Mouse (Mus musculus) embryo, embryonic 10.5 days (tissue): ENCODE results near the gene Ddb2.
A peak's percentile ranks its signal among the peaks of the same experiment; 100 is the strongest.

Source experiments
- DNase-seq: peaks from one replicate; pipeline ENCODE4 v3.0.0-alpha.2; 2015; ENCODE audit warnings: low spot score

Gene Ddb2

GRCm38 (mm10) chr2:91236601-91237510 lies at the start of gene Ddb2:
TSS of gene Ddb2 (minus strand) at chr2:91236982.
- DNase-seq: peak; percentile 97

GRCm38 (mm10) chr2:91285885-91286505 lies 49.2 kb upstream of the Ddb2 start:
- peak; percentile 89 for DNase-seq

DNA sequence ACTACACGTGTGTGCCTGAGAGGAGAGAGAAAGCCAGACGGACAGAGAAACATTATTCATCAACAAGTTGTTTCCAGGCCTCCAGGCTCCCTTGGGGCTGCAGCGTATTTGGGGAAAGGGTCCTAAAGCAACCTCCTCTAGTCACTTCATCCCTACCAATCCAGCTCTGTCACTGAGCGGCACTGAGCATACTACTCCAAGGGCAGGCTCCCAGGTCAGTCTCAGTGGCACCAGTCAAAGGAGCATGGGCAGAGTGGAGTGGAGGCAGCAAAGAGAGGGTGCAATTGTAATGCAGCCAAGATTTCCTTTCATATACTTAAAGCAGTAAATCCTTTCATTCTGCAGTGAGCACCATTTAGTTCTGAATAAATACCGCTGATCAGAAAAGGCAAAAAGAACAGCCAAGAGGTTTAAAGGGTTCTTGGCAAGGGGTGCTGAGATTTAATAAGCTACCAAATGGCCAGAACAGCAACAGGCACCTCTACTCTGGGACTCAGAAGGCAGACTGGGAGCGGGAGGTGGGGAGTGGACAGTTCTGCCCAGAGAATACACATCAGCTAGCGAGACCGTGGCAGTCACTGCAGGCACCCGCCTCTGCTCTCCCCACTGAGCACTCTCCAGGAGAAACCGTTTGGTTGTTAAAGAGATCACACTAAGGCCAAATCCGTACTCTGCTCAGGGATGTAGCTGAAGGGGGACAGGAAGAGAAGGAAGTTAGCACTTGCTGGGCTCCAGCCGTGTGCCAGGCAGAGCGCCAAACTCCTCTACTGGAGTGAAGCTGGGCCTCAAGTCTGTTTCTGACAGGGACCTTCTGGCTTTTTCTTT lies 47.8 kb upstream of the Ddb2 start:
- no peak for DNase-seq

DNA sequence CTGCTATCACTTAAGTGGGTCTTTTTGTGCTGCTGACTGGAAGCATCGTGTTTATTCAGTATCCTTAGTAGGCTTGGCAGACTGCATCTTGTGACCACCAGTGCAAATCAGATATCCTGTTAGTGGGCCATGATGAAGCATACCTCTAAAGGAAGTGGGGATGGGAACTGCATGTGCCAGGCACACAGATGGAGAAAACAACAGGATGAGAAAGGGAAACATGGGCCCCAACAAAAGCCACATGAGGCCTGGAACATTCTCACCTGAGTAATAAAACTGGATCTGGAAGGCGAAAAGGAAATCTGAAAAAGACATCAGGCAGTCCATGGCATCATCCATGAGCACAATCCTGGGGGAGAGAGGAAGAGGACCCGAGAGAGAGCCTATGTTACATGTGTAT lies 47.2 kb upstream of the Ddb2 start:
- DNase-seq: no peak

DNA sequence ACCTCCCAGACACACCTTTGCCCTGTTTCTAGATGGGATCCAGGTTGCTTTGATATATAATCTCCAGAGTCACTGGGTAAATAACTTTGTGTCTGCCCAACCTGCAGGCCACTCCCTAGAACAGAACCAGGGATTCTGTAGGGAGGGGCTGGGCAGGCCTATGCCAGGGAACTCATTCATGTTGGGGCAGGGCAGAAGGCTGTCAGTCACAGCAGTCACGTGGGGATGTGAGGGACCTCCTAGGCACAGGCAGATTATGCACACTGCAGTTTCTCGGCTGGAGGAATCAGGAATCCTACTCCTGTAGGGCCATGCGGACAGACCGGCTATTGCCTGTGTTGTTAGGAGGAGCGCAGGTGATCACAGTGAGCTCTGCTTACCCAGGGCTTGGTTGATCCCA lies 44.6 kb upstream of the Ddb2 start:
- DNase-seq: no peak

- no peak for DNase-seq
Observed at GRCm38 (mm10) chr2:91279372-91279755, 42.6 kb upstream of the Ddb2 start.

DNA sequence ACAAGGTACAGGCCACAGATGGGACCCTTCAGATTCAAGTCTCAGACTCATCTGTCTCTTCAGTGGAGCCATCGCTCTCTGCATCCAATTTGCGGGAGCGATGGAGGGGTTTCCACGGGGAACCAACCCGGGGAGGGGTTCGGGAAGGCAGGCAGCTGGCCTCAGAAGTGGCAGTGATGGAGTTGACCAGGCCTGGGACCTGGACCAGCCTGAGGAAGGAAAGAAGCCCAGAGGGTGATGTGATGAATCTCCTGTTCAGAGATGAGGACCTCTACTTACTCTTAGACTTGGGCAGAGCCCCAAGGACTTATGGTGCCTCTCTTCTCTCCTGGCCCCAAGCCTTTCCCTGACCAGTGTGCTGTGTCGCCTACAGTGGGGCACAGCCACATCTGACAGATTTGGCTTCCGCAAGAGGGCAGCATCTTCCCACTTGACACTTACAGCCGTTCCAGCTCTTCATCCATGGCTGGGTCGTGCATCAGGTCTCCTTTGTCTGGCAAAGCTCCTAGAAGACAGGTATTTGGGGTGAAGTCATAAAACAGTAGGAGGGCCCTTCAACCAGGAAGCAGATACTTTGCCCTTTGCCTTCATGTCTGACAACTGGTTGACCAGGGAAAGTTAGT lies 42.1 kb upstream of the Ddb2 start:
- peak; percentile 84 for DNase-seq

DNA sequence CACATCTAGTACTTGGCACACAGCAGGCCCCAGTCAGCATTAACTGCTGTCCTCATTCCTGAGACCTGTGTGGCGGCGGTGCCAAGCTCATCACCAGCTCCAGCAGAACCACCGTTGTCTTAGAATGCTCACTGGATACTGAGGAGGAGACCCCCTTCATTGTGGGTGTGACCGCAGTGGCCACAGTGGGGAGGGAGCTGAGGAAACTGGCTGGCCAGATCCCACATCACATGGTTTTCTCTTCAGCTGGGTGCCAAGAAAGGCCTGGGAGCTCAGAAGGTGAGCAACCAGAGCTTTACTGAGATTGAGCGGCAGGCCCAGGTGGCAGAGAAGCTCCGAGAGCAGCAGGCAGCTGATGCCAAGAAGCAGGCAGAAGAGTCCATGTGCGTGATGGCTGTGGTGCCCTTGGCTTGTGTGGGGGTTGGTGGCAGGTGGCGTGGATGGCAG lies 32.9 kb upstream of the Ddb2 start:
- no peak for DNase-seq

DNA sequence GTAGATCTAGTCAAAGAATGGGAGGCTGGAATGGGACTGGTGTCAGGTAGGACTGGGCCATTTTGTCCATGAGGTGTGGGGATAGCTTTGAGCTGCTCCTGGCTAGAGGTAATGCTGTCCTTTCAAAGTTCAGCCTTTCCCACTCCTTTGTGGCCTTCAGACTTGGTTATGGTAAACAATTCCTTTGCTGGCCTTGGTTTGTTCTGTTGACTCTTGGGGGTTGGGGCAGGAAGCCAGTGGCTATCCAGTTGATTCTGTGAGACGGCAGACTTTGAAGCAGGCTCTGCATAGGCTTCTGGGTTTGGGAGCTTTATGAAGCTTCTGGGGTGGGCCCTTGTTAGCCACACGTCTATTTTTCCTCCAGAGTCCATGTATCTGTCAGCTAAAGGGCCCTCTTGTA lies 31.9 kb upstream of the Ddb2 start:
- DNase-seq: no peak

- DNase-seq: no peak
Observed at GRCm38 (mm10) chr2:91268042-91268441, 31.3 kb upstream of the Ddb2 start.

DNA sequence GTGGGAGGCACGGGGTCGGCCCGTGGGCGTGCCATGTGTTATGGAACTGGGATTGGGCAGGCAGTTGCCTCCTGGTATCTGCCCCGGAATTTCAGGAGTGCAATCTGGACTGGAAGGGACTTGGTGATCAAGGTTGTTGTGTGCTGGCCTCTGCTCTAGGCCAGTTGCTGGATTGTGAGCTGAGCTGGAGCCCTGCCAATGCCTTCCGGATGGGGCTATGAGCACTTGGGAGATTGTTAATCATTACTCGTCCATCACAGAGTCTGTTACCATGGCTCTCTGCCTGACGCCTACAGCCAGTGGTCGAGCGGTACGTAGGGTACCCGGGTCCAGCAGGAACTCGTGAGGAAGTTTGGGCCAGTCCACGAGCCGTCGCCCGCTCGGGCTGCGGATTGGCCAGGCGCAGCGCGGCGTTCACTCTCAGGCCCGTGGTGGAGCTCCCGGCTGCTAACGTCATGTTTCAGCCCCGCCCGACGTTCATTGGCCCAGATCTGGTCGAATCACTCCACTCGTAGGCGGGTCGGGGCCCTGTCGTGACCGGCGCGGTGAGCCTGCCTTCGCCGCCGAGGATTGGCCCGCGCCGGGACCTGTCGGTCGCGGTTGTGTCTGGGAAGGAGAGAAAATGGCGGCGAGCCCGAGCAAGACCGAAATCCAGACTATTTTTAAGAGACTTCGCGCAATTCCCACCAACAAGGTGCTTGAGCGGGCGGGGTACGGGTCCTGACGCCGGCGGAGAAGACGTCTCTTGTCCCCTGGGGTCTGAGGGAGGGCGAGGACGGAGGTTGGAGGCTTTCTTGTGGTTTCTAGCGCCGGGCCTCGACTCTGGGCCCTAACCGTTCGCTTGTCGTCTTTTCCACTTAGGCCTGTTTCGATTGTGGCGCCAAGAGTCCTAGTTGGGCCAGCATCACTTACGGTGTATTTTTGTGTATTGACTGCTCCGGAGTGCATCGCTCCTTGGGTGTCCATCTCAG lies 28.2 kb upstream of the Ddb2 start, which contains the start of gene Arfgap2:
Gene Arfgap2, plus strand, starts transcription at position 264 of the 971 bp plus-strand sequence.
- DNase-seq: peak; percentile 99

DNA sequence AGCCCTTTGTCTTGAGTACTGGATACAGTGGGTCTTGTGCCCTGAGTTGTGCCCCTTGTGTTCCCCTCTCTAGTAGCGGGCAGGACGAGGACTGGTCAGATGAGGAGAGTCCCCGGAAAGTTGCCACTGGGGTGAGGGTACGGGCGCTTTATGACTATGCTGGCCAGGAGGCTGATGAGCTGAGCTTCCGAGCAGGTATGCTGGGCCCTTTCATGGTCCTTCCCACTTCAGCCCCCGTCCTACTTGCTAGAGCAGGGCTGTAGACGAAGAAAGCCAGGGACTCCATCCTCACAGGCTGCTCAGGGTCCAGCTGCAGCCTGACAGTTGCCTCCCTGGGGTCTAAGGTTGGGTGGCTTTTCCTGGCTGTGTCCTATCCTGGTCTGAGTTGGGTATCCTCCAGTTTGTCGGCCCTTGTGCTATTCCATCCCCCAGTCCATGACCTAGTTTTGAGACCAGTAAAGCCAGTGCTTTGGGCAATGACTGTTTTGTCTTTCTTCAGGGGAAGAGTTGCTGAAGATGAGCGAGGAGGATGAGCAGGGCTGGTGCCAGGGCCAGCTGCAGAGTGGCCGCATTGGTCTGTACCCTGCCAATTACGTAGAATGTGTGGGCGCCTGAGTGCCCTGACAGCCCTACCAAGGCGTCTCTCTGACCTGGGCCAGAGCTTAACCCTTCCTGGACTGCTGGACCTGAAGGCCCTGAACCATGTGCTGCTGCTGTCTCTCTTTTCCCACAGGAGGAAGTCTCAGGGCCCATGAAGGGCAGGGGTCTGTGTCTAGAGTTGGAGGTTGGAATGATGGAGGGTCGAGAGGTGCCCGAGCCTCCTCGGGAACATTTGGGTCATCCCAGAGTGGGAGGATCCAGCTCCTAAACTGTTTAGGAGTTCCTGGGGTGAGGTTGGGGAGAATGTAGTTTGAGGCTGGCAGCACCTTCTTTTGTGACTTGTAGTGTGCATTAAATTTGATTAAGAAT lies 27.2 kb upstream of the Ddb2 start:
- no peak for DNase-seq

DNA sequence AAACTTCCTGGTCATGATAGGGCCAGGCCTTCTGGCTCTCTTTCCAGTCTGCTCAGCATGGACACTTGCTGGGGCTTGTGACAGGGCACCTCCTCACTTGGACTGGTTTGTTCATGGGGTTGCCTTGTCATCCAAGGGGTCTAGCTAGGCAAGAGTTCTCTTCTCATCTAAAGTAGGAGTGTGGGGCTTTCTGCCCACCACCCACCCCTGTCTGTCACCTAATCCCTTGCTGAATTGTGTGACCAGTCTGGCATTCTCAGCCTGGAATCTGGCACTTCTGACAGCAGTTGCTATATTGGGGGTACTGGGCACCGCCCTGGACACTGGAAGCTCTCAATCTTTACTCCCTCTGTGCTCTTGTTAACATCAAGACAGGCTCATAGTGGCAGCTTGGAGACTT lies 22.7 kb upstream of the Ddb2 start:
- DNase-seq: no peak

DNA sequence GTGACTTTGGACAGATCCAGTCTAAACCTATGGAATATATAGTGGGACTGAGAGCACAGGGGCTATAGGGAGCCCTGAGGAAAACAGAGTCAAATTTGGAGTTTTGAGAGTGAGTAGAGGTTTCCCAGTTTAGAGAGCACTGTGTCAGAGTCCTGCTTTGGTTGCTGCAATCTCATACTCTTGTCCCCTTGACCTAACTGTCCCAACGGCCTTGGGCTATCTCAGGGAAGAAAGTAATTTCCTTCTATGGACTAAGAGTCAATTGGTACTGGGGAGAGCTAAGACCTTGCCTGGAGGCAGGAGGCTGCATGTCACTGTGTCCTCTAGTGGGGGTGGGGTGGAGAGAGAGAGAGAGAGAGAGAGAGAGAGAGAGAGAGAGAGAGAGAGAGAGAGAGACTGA lies 22.0 kb upstream of the Ddb2 start:
- no peak for DNase-seq

- DNase-seq: no peak
Observed at GRCm38 (mm10) chr2:91258054-91258453, 21.3 kb upstream of the Ddb2 start.

DNA sequence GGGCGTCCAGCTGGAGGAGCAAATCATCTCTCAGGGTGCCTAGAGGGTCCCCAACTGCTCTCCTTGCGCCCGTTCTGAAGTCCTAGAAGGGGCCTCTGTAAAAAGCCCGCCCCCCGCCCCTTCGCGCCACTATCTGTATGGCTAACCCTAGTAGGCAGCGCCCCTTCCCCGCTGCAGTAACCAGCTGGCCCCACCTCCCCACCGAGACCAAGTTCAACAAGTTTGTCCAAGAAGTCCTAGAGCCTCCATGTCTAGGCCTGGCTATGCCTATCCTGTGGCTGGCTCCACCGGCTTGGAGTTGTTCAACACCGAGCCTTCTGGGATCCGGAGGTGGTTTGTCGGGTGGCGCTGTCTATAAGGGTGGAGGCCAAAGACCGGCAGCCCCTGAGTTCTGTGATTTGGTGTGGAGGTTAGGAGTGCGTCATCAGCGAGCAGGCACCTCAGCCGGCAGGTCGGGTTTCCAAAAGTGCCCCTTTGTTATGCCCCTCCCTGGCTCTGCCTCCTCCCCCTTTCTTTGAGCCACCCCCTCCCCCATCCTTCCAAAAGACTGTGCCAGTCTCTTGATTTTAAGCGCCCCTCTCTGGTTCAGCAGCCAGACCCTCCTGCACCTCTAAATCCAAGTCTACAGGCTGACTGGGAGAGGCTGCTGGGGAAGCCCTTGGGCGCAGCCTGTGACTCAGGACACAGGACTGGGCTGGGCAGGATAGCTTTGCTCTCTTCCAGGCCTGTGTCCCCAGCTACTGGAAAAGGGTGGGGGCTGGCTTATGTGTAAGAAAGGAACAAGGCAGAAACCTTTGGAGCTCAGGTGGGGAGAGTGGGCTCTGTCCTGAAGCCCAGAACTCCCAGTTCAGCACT lies 20.6 kb upstream of the Ddb2 start:
- peak; percentile 79 for DNase-seq

- peak; percentile 73 for DNase-seq
Observed at GRCm38 (mm10) chr2:91256256-91257125, 19.7 kb upstream of the Ddb2 start.
